Mouse (Mus musculus) spleen, adult 2 months (tissue): ENCODE measurements around the gene Iqsec3.

Experiments used
- CTCF ChIP-seq: fragments of 200-500 bp; IDR thresholded peaks from 2 replicates; pipeline ENCODE4 v1.5.1; 2011; ENCODE audit warnings: mild to moderate bottlenecking, inconsistent platforms; ENCODE audit not compliant: insufficient read depth, insufficient read length, insufficient replicate concordance; ENCODE audit errors: extremely low read depth
- POLR2A ChIP-seq: fragments of 200-500 bp; IDR thresholded peaks from 2 replicates; pipeline ENCODE4 v1.6.1; 2011; ENCODE audit warnings: low read depth, low read length, inconsistent platforms

DNA sequence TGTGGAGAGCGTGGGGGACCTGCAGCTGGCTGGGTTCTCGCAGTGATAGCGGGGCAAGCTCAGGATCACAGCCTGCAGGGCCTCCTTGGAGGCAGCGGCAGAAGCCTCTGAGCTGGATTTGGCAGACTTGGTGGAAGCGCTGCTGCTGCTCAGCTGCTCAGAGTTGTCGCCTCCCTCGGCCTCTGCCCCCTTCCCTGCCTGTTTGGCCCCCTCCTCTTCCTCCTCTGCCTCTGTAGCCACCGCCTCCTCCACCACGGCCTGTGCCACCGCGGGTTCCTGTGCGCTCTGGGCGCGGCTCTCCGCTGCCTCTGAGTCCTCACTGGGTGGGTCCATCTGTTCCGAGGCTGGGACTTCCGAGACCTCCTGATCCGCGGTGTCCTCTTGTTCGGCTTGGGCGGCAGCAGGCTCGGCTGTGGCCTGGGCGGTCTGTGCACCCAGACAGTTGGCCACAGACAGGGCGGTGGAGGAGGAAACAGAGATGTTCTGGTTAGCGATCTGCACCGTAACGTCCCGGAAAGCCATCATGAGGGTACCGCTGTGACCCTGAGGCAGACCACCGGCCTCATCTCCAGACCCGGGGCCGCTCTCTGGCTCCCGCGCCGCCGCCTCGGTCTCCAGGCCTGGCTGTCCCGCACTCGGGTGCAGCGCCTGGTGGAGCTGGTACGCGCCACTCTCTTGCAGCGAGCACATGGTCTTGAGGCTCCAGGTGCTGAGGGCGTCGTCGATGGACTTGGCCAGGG, 60.8 kb downstream of the Iqsec3 start:
- TF ChIP-seq CTCF: no peak
- no peak for TF ChIP-seq POLR2A
